Mouse (Mus musculus) olfactory bulb, adult 2 months (tissue): Measurements from ENCODE around the gene Cldnd1.

Source experiments
- CTCF ChIP-seq: fragments of 200-500 bp; IDR thresholded peaks from 2 replicates; pipeline ENCODE4 v1.5.1; 2012; ENCODE audit warnings: low read depth, mild to moderate bottlenecking, low read length, moderate library complexity; ENCODE audit not compliant: insufficient read depth
- POLR2A ChIP-seq: fragments of 200-500 bp; IDR thresholded peaks from 2 replicates; pipeline ENCODE4 v1.6.1; 2012; ENCODE audit warnings: mild to moderate bottlenecking, low read depth, low read length, moderate library complexity; ENCODE audit not compliant: insufficient read depth

- TF ChIP-seq POLR2A, result no peak
- TF ChIP-seq CTCF, result no peak
These were observed 14.6 kb upstream of the Cldnd1 start for GRCm38 (mm10) chr16:58713128-58713527.
